Mouse (Mus musculus) spleen, adult 2 months (tissue): ENCODE results near the gene Ccne1. TPM values are rescaled to one million over a fixed set of nuclear protein-coding genes. Genes with fewer than 3 reads are reported as not detected.

Experiments
- DNase-seq, 2 experiments: peaks; one replicate each; pipeline versions ENCODE4 v3.0.0 to v3.0.0-alpha.2; 2012 to 2021; ENCODE audit warnings: low spot score in 2 of 2, low read depth in 1 of 2
- H3K27ac ChIP-seq: fragments of 200-500 bp; 2 replicates; pipeline ENCODE4 v1.5.1; 2012; ENCODE audit warnings: low read length, inconsistent platforms; ENCODE audit not compliant: insufficient read depth
- H3K27me3 ChIP-seq: fragments of 200-500 bp; 2 replicates; pipeline ENCODE4 v1.6.1; 2012; ENCODE audit warnings: mild to moderate bottlenecking, moderate library complexity, low read length, inconsistent platforms; ENCODE audit not compliant: control insufficient read depth, insufficient read depth
- H3K36me3 ChIP-seq: fragments of 200-500 bp; 2 replicates; pipeline ENCODE4 v1.6.1; 2012; ENCODE audit warnings: mild to moderate bottlenecking, low read length, inconsistent platforms; ENCODE audit not compliant: control insufficient read depth, insufficient read depth
- H3K4me1 ChIP-seq: fragments of 200-500 bp; 2 replicates; pipeline ENCODE4 v1.6.1; 2011; ENCODE audit warnings: inconsistent platforms; ENCODE audit not compliant: control insufficient read depth, insufficient read depth, insufficient read length
- H3K4me3 ChIP-seq: fragments of 200-500 bp; 2 replicates; pipeline ENCODE4 v1.5.1; 2011; ENCODE audit warnings: mild to moderate bottlenecking, inconsistent platforms; ENCODE audit not compliant: insufficient read depth, insufficient read length; ENCODE audit errors: extremely low read depth
- CTCF ChIP-seq: fragments of 200-500 bp; IDR thresholded peaks from 2 replicates; pipeline ENCODE4 v1.5.1; 2011; ENCODE audit warnings: mild to moderate bottlenecking, inconsistent platforms; ENCODE audit not compliant: insufficient read depth, insufficient read length, insufficient replicate concordance; ENCODE audit errors: extremely low read depth
- POLR2A ChIP-seq: fragments of 200-500 bp; IDR thresholded peaks from 2 replicates; pipeline ENCODE4 v1.6.1; 2011; ENCODE audit warnings: low read depth, low read length, inconsistent platforms
- WGBS: fragments of 180-500 bp; shearing (Covaris S2); methylation state at CpG from one replicate; pipeline ENCODE4 v1.1.7; 2018; 5-methylcytosine and 5-hydroxymethylcytosine counted together
- polyA plus RNA-seq: library from polyadenylated mRNA; depleted of rRNA; stranded (reverse); fragments of >200 nt; gene quantifications from 2 replicates; pipeline ENCODE4 v1.2.3, GENCODE M21; 2012; rRNA removed

The Ccne1 gene
- polyA plus RNA-seq, 1 experiment, result 9.1 TPM

DNA sequence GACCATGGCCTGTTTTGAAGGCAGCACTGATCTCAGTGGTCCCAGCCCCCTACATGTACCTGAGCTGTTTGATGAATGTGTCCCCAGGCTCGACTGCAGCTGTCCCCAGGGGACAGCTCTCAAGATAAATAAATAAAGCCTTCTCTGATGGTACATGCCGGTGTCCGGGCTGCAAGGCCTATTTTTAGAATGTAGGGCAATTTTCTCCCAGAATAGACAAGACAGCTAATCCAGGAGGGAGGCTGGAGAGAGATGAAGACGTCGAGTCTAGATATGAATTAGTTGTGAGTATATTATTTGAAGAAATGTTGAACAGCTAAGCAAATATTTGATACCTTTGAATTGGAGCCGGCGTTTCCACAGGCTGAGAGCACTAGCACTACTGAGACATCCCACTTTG, 48.2 kb downstream of the Ccne1 start:
- peaks cover 4% of the 10 kb centered on the region; the same call in 1 of the 2 replicates for H3K4me1 ChIP-seq
- TF ChIP-seq CTCF (no peak), POLR2A (no peak)
- H3K4me3 ChIP-seq, result no peak overlapping the region
- 67% methylated on average over 7 of the region's 7 CpGs for WGBS
- DNase-seq, result no peak
- H3K27me3 ChIP-seq, result no peaks in the 10 kb centered on the region
- no peak overlapping the region for H3K27ac ChIP-seq
- no peaks in the 10 kb centered on the region for H3K36me3 ChIP-seq

DNA sequence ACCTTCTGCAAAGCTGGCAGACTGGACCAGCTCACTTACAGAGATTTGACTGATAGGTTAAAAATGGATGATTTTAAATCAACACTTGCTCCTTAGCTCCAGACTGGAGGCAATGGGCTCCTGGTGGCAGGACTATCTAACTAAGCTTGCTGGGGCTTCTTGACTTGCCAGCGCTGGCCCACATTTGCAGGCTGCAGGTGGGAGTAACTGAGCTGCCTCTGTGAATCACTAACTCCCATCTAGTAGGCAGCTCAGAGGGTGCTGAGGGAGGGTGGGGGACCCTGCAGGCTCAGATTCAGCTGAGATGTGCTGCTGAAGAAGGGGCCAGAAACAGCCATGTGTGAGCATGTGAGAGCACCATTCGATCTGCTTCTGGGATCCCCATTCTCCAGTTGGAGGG, 51.3 kb downstream of the Ccne1 start:
- TF ChIP-seq POLR2A, result no peak
- TF ChIP-seq CTCF, result no peak
- H3K4me3 ChIP-seq, result no peak overlapping the region
- WGBS, result 88% methylated on average over 2 of the region's 2 CpGs

DNA sequence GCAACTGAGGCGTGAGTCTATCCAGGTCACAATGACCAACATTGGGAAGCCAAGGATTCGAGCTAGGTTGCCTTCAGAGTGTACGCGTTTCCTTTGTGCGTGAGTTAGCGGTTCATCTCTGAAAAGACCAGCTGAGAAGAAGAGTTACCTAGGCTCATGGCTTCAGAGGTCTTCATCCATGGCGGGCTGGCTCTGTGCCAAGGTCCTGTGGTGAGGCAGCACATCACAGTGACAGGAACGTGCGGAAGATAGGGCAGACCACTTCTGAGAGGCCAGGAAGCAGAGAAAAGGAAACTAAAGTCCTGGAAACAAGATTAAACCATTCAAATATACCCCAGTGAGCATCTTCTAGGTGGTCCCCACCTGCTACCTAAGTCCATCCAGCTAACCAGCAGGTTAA, 53.1 kb downstream of the Ccne1 start:
- no peak for DNase-seq
- TF ChIP-seq CTCF, result no peak
- TF ChIP-seq POLR2A, result no peak
- no peaks in the 10 kb centered on the region for H3K36me3 ChIP-seq
- H3K27me3 ChIP-seq, result no peaks in the 10 kb centered on the region
- H3K27ac ChIP-seq, result no peak overlapping the region
- WGBS, result 70% methylated on average over 9 of the region's 9 CpGs
- no peak overlapping the region for H3K4me3 ChIP-seq
- H3K4me1 ChIP-seq, result no peaks in the 10 kb centered on the region

More for the DNA sequence above, 51.3 kb downstream of the Ccne1 start:
- no peaks in the 10 kb centered on the region for H3K27me3 ChIP-seq
- H3K27ac ChIP-seq, result no peak overlapping the region
- H3K36me3 ChIP-seq, result no peaks in the 10 kb centered on the region
- no peaks in the 10 kb centered on the region; the same call in 1 of the 2 replicates for H3K4me1 ChIP-seq
- DNase-seq, result no peak

Other genes with a start within 250 kb of the Ccne1 start
- 5.3 and 7.4 TPM in 2 replicates for gene Uri1, start 84.0 kb downstream of the Ccne1 start, polyA plus RNA-seq
- gene 1600014C10Rik, start 75.7 kb upstream of the Ccne1 start, polyA plus RNA-seq, result 14.1 and 19.5 TPM in 2 replicates
- 1.6 TPM in 2 replicates for gene Plekhf1, start 120.5 kb upstream of the Ccne1 start, polyA plus RNA-seq
- 4.0 and 5.1 TPM in 2 replicates for gene Pop4, start 163.9 kb upstream of the Ccne1 start, polyA plus RNA-seq